Mouse (Mus musculus) urinary bladder, postnatal 4 days (tissue): ENCODE data around the gene Rbms3.
A peak's percentile ranks its signal among the peaks of the same experiment; 100 is the strongest.

Experiments
- DNase-seq, 2 experiments: peaks; one replicate each; pipeline ENCODE4 v3.0.0; 2021 to 2022; ENCODE audit warnings: low spot score in 2 of 2

Gene Rbms3

GRCm38 (mm10) chr9:117252411-117252861, 377.3 kb downstream of the Rbms3 start:
- DNase-seq, result peak in 1 of 2 experiments; percentile 49

- no peak for DNase-seq
These were observed 378.0 kb downstream of the Rbms3 start for GRCm38 (mm10) chr9:117251521-117252368.

GRCm38 (mm10) chr9:117250831-117251165, 378.9 kb downstream of the Rbms3 start:
- no peak for DNase-seq

- no peak for DNase-seq
These were observed 379.5 kb downstream of the Rbms3 start for GRCm38 (mm10) chr9:117250036-117250830.

- DNase-seq, result no peak
These were observed 382.3 kb downstream of the Rbms3 start for GRCm38 (mm10) chr9:117247311-117247980.

GRCm38 (mm10) chr9:117246173-117246572, 383.5 kb downstream of the Rbms3 start:
- DNase-seq, result no peak

GRCm38 (mm10) chr9:117243365-117243764, 386.3 kb downstream of the Rbms3 start:
- no peak for DNase-seq

GRCm38 (mm10) chr9:117234726-117235075, 395.0 kb downstream of the Rbms3 start:
- no peak for DNase-seq

GRCm38 (mm10) chr9:117234065-117234725, 395.5 kb downstream of the Rbms3 start:
- DNase-seq, result no peak

- DNase-seq, result no peak
These were observed 407.0 kb downstream of the Rbms3 start for GRCm38 (mm10) chr9:117222741-117223140.

GRCm38 (mm10) chr9:117221481-117221880, 408.2 kb downstream of the Rbms3 start:
- DNase-seq, result no peak

GRCm38 (mm10) chr9:117216026-117216755, 413.5 kb downstream of the Rbms3 start:
- no peak for DNase-seq

GRCm38 (mm10) chr9:117212023-117212422, 417.7 kb downstream of the Rbms3 start:
- no peak for DNase-seq

GRCm38 (mm10) chr9:117210344-117210743, 419.4 kb downstream of the Rbms3 start:
- DNase-seq, result no peak

GRCm38 (mm10) chr9:117205395-117205794, 424.3 kb downstream of the Rbms3 start:
- no peak for DNase-seq

GRCm38 (mm10) chr9:117200067-117200658, 429.6 kb downstream of the Rbms3 start:
- no peak for DNase-seq

- no peak for DNase-seq
These were observed 432.2 kb downstream of the Rbms3 start for GRCm38 (mm10) chr9:117197531-117197930.

- DNase-seq, result peak; percentile 75
These were observed 436.9 kb downstream of the Rbms3 start for GRCm38 (mm10) chr9:117192565-117193540.

- DNase-seq, result no peak
These were observed 437.6 kb downstream of the Rbms3 start for GRCm38 (mm10) chr9:117192093-117192492.
